Mouse (Mus musculus) testis, adult 2 months (tissue): ENCODE results near the gene Krt222. TPM values are rescaled to one million over a fixed set of nuclear protein-coding genes. Genes with fewer than 3 reads are reported as not detected.
A peak's percentile ranks its signal among the peaks of the same experiment; 100 is the strongest.
"Not testable (repeated sequence)": the region's sequence is repeated elsewhere in the genome, so short reads cannot be mapped to it uniquely, and the experiment has no call there.

ENCODE experiments used
- H3K27ac ChIP-seq: fragments of 200-500 bp; 2 replicates; pipeline ENCODE4 v1.5.1; 2012; ENCODE audit warnings: low read depth, low read length; ENCODE audit not compliant: control insufficient read depth, insufficient read depth
- H3K27me3 ChIP-seq: fragments of 200-500 bp; 2 replicates; pipeline ENCODE4 v1.6.1; 2012; ENCODE audit warnings: mild to moderate bottlenecking, low read length, moderate library complexity; ENCODE audit not compliant: control insufficient read depth, insufficient read depth
- H3K36me3 ChIP-seq: fragments of 200-500 bp; 2 replicates; pipeline ENCODE4 v1.6.1; 2012; ENCODE audit warnings: mild to moderate bottlenecking, low read length; ENCODE audit not compliant: control insufficient read depth, insufficient read depth
- H3K4me1 ChIP-seq: fragments of 200-500 bp; 2 replicates; pipeline ENCODE4 v1.6.1; 2012; ENCODE audit warnings: low read length; ENCODE audit not compliant: control insufficient read depth, insufficient read depth
- H3K4me3 ChIP-seq: fragments of 200-500 bp; 2 replicates; pipeline ENCODE4 v1.5.1; 2012; ENCODE audit warnings: low read depth, mild to moderate bottlenecking, low read length, moderate library complexity, mixed read lengths; ENCODE audit not compliant: control insufficient read depth
- CTCF ChIP-seq: fragments of 200-500 bp; IDR thresholded peaks from 2 replicates; pipeline ENCODE4 v1.5.1; 2012; ENCODE audit warnings: low read depth, mild to moderate bottlenecking, inconsistent platforms, low read length, moderate library complexity; ENCODE audit not compliant: control insufficient read depth, insufficient read depth, insufficient replicate concordance
- POLR2A ChIP-seq: fragments of 200-500 bp; IDR thresholded peaks from 2 replicates; pipeline ENCODE4 v1.6.1; 2012; ENCODE audit warnings: low read depth, mild to moderate bottlenecking, inconsistent platforms, low read length, moderate library complexity; ENCODE audit not compliant: control insufficient read depth
- polyA plus RNA-seq: library from polyadenylated mRNA; depleted of rRNA; stranded (reverse); fragments of >200 nt; gene quantifications from 2 replicates; pipeline ENCODE4 v1.2.3, GENCODE M21; 2012

Krt222 gene
- polyA plus RNA-seq, 1 experiment = 0.12 TPM

- no peak overlapping the region for H3K27ac ChIP-seq
- H3K36me3 ChIP-seq = no peaks in the 10 kb centered on the region
- no peak overlapping the region for H3K4me3 ChIP-seq
- TF ChIP-seq POLR2A (no peak), CTCF (no peak)
- H3K27me3 ChIP-seq = no peaks in the 10 kb centered on the region
- H3K4me1 ChIP-seq = no peaks in the 10 kb centered on the region
Observed at GRCm38 (mm10) chr11:99253893-99254292, 10.0 kb upstream of the Krt222 start.

GRCm38 (mm10) chr11:99252671-99253070, 8.8 kb upstream of the Krt222 start:
- Histone ChIP-seq H3K4me1 (no peaks in the 10 kb centered on the region), H3K27me3 (no peaks in the 10 kb centered on the region), H3K27ac (no peak overlapping the region), H3K4me3 (no peak overlapping the region), H3K36me3 (no peaks in the 10 kb centered on the region)
- TF ChIP-seq POLR2A (no peak), CTCF (no peak)

- H3K4me1 ChIP-seq = no peaks in the 10 kb centered on the region
- no peak overlapping the region for H3K27ac ChIP-seq
- TF ChIP-seq POLR2A (no peak), CTCF (no peak)
- no peaks in the 10 kb centered on the region for H3K27me3 ChIP-seq
- H3K36me3 ChIP-seq = no peaks in the 10 kb centered on the region
- no peak overlapping the region for H3K4me3 ChIP-seq
Observed at GRCm38 (mm10) chr11:99250666-99251065, 6.8 kb upstream of the Krt222 start.

GRCm38 (mm10) chr11:99250241-99250640, 6.4 kb upstream of the Krt222 start:
- H3K4me1 ChIP-seq = no peaks in the 10 kb centered on the region
- H3K4me3 ChIP-seq = no peak overlapping the region
- no peak for TF ChIP-seq POLR2A
- no peak for TF ChIP-seq CTCF
- no peaks in the 10 kb centered on the region for H3K27me3 ChIP-seq
- H3K36me3 ChIP-seq = no peaks in the 10 kb centered on the region
- no peak overlapping the region for H3K27ac ChIP-seq

- Histone ChIP-seq H3K36me3 (no peaks in the 10 kb centered on the region), H3K4me3 (no peak overlapping the region), H3K27me3 (no peaks in the 10 kb centered on the region), H3K27ac (no peak overlapping the region), H3K4me1 (no peaks in the 10 kb centered on the region; the same call in 1 of the 2 replicates)
- peak; percentile 65; the same call in 1 of the 2 replicates for TF ChIP-seq CTCF
- TF ChIP-seq POLR2A = no peak
Observed at GRCm38 (mm10) chr11:99249115-99249514, 5.2 kb upstream of the Krt222 start.

- Histone ChIP-seq H3K4me3 (no peak overlapping the region), H3K27me3 (no peaks in the 10 kb centered on the region), H3K27ac (no peak overlapping the region), H3K36me3 (no peaks in the 10 kb centered on the region), H3K4me1 (peaks cover 4% of the 10 kb centered on the region)
- no peak for TF ChIP-seq CTCF
- no peak for TF ChIP-seq POLR2A
Observed at GRCm38 (mm10) chr11:99247916-99248315, 4.0 kb upstream of the Krt222 start.

- not testable (repeated sequence) for H3K4me3 ChIP-seq, H3K36me3 ChIP-seq, H3K4me1 ChIP-seq, H3K27ac ChIP-seq, H3K27me3 ChIP-seq
Observed at GRCm38 (mm10) chr11:99244519-99244918, 634 bp upstream of the Krt222 start.

GRCm38 (mm10) chr11:99243200-99243819, 575 bp downstream of the Krt222 start:
- Histone ChIP-seq H3K4me3 (peak overlapping the region; percentile 42; the same call in 1 of the 2 replicates), H3K4me1 (peaks cover 4% of the 10 kb centered on the region), H3K27ac (no peak overlapping the region), H3K36me3 (no peaks in the 10 kb centered on the region), H3K27me3 (no peaks in the 10 kb centered on the region)
- TF ChIP-seq POLR2A (no peak), CTCF (no peak)
